Mouse (Mus musculus) heart, embryonic 14.5 days (tissue): ENCODE data around the gene Esrra. TPM values are rescaled to one million over a fixed set of nuclear protein-coding genes. Genes with fewer than 3 reads are reported as not detected.

Experiments
- ATAC-seq: fragments of 200-750 bp; cut with Nextera tagmentation; 2 replicates; pipeline ENCODE4 v1.8.0; 2017; ENCODE audit warnings: low read depth, moderate TSS enrichment; ENCODE audit not compliant: insufficient number of reproducible peaks, insufficient read depth, low FRiP score
- H3K27ac ChIP-seq, 2 experiments: fragments of 200-500 bp in 1 of 2; fragments of 300-500 bp in 1 of 2; sonication (generic) in 1 of 2; replicated peaks in 1 of 2; 2 replicates each; pipeline ENCODE4 v1.5.1; 2012 to 2014; ENCODE audit warnings: low read depth in 2 of 2, low read length in 2 of 2, control low read depth in 1 of 2, mild to moderate bottlenecking in 1 of 2, mixed read lengths in 1 of 2; ENCODE audit not compliant: control insufficient read depth in 1 of 2, insufficient read depth in 1 of 2
- H3K27me3 ChIP-seq: fragments of 300-500 bp; sonication (generic); 2 replicates; pipeline ENCODE4 v1.6.1; 2014; ENCODE audit warnings: mild to moderate bottlenecking, low read length, control low read depth; ENCODE audit not compliant: control insufficient read depth, insufficient read depth
- H3K36me3 ChIP-seq: fragments of 300-500 bp; sonication (generic); 2 replicates; pipeline ENCODE4 v1.6.1; 2014; ENCODE audit warnings: mild to moderate bottlenecking, control low read depth, low read length, mixed read lengths; ENCODE audit not compliant: control insufficient read depth, insufficient read depth
- H3K4me1 ChIP-seq, 2 experiments: fragments of 200-500 bp in 1 of 2; fragments of 300-500 bp in 1 of 2; sonication (generic) in 1 of 2; 2 replicates each; pipeline ENCODE4 v1.6.1; 2012 to 2014; ENCODE audit warnings: low read length in 2 of 2, control low read depth in 1 of 2, mixed read lengths in 1 of 2; ENCODE audit not compliant: control insufficient read depth in 2 of 2, insufficient read depth in 2 of 2
- H3K4me2 ChIP-seq: fragments of 300-500 bp; sonication (generic); 2 replicates; pipeline ENCODE4 v1.6.1; 2014; ENCODE audit warnings: mild to moderate bottlenecking, low read length
- H3K4me3 ChIP-seq, 2 experiments: fragments of 200-500 bp in 1 of 2; fragments of 300-500 bp in 1 of 2; sonication (generic) in 1 of 2; 2 replicates each; pipeline ENCODE4 v1.5.1; 2012 to 2014; ENCODE audit warnings: low read length in 2 of 2, mild to moderate bottlenecking in 2 of 2, control low read depth in 1 of 2, low read depth in 1 of 2, moderate library complexity in 1 of 2; ENCODE audit not compliant: control insufficient read depth in 1 of 2, insufficient read depth in 1 of 2
- H3K9ac ChIP-seq: fragments of 300-500 bp; sonication (generic); 2 replicates; pipeline ENCODE4 v1.6.1; 2014; ENCODE audit warnings: mild to moderate bottlenecking, low read length
- H3K9me3 ChIP-seq: fragments of 300-500 bp; sonication (generic); 2 replicates; pipeline ENCODE4 v1.6.1; 2016; ENCODE audit warnings: low read length, control low read depth; ENCODE audit not compliant: control insufficient read depth
- WGBS: fragments of 180-500 bp; shearing (Covaris S2); extraction: QIAGEN DNeasy Blood & Tissue Kit; methylation state at CpG from one replicate; pipeline ENCODE4 v1.1.7; 2014; 5-methylcytosine and 5-hydroxymethylcytosine counted together
- polyA plus RNA-seq: library from polyadenylated mRNA; unstranded; fragments of >200 nt; fragmentation: Nextera tagmentation; extraction: Ambion mirVana; gene quantifications from 2 replicates; pipeline ENCODE4 v1.2.1, GENCODE M21; 2014

Esrra gene
- polyA plus RNA-seq, 1 experiment from 2014 or later: 18.0 TPM

DNA sequence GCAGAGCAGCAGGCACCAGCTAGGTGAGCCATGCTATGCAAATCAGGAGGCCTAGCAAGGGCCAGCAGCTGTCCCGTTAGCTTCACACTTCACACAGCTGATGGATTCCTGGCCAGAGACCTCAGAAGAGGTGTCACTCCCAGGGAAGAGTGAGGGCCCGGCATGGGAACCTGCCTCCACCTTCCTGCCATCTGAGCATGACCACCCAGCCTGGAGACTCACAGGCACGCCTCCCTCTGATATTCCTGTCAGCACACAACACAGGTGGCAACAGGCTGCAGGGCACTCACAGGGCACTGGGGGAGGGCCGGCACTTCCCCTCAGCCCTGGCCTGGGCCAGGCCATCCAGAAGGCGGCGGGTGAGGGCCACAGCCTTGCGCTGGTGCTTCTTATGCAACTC is 33.8 kb upstream of the Esrra start:
- no peaks in the 10 kb centered on the region for H3K9me3 ChIP-seq
- peak overlapping the region in 1 of 2 experiments; percentile 61; a peak in 3 of 4 replicates for H3K27ac ChIP-seq
- peaks cover 25 to 39% of the 10 kb centered on the region in 2 experiments for H3K4me1 ChIP-seq
- H3K36me3 ChIP-seq: peaks cover 60% of the 10 kb centered on the region
- peak; percentile 37 for ATAC-seq
- no peaks in the 10 kb centered on the region for H3K27me3 ChIP-seq
- no peak overlapping the region for H3K4me3 ChIP-seq
- WGBS: 38% methylated on average over 7 of the region's 7 CpGs
- peak overlapping the region; percentile 36; the same call in 1 of the 2 replicates for H3K9ac ChIP-seq
- no peak overlapping the region for H3K4me2 ChIP-seq

DNA sequence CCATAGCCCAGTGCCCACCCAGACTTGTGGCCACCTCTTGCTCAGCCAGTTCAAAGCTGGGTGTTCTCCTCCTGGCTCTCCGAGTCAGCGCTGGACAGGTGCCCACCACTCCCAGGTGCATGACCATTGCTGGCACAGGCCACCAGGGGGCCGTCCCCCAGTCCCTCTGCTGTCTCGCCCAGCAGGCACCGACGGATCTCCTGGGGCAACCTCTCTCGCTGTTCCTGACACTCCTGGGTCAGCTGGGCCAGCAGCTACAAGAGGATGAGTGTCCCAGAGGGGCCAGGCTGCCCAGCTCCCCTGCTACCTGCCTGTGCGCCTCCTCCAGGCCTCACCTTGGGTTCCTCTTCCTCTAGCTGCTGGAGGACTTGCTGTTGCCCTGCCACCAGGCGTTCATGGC is 32.4 kb upstream of the Esrra start:
- WGBS: 61% methylated on average over 9 of the region's 9 CpGs
- H3K4me3 ChIP-seq: no peak overlapping the region
- H3K4me2 ChIP-seq: no peak overlapping the region
- H3K27ac ChIP-seq: no peak overlapping the region
- H3K9ac ChIP-seq: no peak overlapping the region
- peaks cover 46% of the 10 kb centered on the region for H3K36me3 ChIP-seq
- H3K9me3 ChIP-seq: no peaks in the 10 kb centered on the region
- peaks cover 28 to 50% of the 10 kb centered on the region in 2 experiments for H3K4me1 ChIP-seq
- no peaks in the 10 kb centered on the region for H3K27me3 ChIP-seq
- no peak for ATAC-seq

DNA sequence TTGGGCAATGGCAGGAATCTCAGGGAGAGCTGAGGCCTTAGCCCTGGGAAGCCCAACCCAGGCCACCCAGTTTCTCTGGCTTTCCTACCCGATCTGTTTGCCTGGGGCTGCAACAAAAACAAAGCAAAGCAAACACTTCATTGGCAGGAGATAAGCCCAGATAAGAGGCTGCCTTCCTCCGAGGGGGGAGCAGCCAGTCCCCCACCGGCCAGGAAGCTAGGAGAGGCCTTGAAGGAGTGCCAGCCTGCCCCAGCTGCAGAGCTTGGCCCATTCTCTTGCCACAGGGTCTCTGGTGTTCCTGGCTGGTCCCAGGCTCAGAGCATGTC is 31.1 kb upstream of the Esrra start:
- Histone ChIP-seq H3K36me3 (peaks cover 32% of the 10 kb centered on the region), H3K4me2 (peak overlapping the region; percentile 88), H3K4me3 (peak overlapping the region; percentile 64 to 66; a peak in 2 of 4 replicates), H3K27ac (peak overlapping the region; percentile 97 to 98), H3K27me3 (no peaks in the 10 kb centered on the region), H3K9ac (peak overlapping the region; percentile 88), H3K9me3 (no peaks in the 10 kb centered on the region), H3K4me1 (peaks cover 28 to 50% of the 10 kb centered on the region in 2 experiments)
- no peak for ATAC-seq
- WGBS: 5% methylated on average over 3 of the region's 3 CpGs

DNA sequence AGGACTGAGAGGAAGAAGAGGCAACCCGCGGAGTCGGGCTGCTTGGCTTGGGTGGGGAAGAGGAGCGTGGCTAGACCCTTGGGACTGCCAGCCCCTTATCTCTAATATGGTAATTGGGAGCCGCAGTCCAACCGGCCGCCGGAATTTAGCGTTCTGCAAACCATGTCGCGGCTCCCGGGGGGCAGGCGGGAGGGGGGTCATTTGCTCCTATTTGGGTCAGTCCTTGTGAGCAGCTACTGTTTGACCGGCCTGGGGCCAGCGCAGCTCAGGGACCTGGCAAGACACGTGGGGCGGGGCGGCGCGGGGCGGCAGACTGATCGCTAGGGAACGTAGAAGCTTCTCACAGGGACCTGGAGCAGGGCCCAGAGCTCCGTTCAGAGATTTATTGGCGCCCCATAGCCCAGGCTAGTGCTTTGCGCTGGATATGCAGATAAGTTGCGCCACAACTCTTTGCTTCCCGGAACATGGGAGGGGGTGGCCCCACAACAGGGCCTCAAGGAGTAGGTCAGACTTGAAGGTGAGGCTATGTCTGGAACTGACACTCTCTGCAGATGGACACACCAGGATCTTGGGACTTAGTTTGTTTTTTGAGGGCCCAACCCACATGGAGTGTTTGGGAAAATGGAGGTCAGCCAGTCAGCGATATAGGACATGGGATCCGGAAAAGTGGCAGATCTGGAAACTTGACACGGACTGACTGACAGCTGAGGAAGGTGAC is 30.5 kb upstream of the Esrra start:
- Histone ChIP-seq H3K9ac (peak overlapping the region; percentile 88), H3K27ac (peak overlapping the region; percentile 97 to 98), H3K4me1 (peaks cover 28 to 50% of the 10 kb centered on the region in 2 experiments), H3K27me3 (no peaks in the 10 kb centered on the region), H3K9me3 (no peaks in the 10 kb centered on the region), H3K36me3 (peaks cover 28% of the 10 kb centered on the region), H3K4me3 (peak overlapping the region; percentile 64 to 66), H3K4me2 (peak overlapping the region; percentile 88)
- ATAC-seq: peak; percentile 51
- WGBS: 1% methylated on average over 31 of the region's 31 CpGs

DNA sequence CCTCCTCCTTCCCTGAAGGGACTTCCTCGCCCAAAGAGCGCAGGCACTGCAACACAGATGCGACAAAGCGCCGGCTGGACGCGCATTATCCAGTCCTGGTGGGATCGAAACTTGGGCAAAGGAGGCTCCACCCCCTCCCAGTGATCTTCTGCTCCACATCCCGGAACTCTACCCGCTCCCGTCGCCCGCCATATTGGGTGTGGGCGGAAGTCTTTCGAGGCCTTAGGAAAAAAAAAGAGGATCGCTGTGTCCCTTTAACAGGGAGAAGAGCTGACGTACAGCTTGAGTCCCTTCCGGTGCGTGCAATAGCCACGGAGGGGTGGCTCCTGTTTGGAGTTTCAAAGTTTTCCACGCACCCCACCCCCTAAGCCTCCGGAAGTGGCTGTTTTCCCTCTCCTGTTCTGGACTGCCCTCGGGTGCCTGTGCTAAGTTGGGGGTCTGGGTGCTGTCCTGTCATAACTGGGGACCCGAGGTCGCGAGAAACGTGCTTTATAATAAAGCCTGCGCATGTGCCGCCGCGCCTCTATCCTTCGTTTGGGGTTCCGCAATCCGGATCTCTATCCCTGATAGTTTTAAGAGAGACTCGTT is 29.9 kb upstream of the Esrra start:
- Histone ChIP-seq H3K9ac (peak overlapping the region; percentile 88), H3K4me3 (peak overlapping the region; percentile 64 to 66), H3K4me1 (peaks cover 28 to 50% of the 10 kb centered on the region in 2 experiments), H3K9me3 (no peaks in the 10 kb centered on the region), H3K27ac (peak overlapping the region; percentile 97 to 98), H3K4me2 (peak overlapping the region; percentile 88), H3K27me3 (no peaks in the 10 kb centered on the region), H3K36me3 (peaks cover 21% of the 10 kb centered on the region)
- peak; percentile 57 for ATAC-seq
- under 1% methylated on average over 35 of the region's 35 CpGs for WGBS

DNA sequence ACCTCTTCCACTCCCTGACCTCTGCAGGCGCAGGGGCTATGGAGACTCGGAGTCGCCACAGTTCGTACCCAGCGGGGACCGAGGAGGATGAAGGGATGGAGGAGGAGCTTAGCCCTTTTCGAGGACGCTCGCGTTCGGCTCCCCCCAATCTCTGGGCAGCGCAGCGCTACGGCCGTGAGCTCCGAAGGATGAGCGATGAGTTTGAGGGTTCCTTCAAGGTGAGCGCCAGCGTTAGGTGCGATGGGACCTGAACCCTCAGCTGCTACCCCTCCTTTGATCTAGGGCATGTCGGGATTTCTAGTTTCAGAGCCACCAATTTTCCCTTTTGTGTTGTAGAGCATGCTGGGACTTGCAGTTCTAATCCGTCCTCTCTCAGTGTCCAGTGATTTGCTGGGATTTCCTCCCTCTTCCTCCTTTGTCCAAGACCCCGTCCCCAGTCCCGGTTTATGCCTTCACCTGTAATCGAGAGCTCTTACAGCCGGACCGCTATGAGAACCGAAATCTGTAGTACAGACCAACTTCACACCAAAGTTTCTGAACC is 29.1 kb upstream of the Esrra start:
- peaks cover 18% of the 10 kb centered on the region for H3K36me3 ChIP-seq
- under 1% methylated on average over 28 of the region's 28 CpGs for WGBS
- H3K4me3 ChIP-seq: peak overlapping the region; percentile 64 to 66
- H3K9me3 ChIP-seq: no peaks in the 10 kb centered on the region
- H3K9ac ChIP-seq: peak overlapping the region; percentile 88
- H3K27ac ChIP-seq: peak overlapping the region; percentile 97 to 98
- peak overlapping the region; percentile 88 for H3K4me2 ChIP-seq
- H3K4me1 ChIP-seq: peaks cover 24 to 45% of the 10 kb centered on the region in 2 experiments
- no peaks in the 10 kb centered on the region for H3K27me3 ChIP-seq
- ATAC-seq: peak; percentile 24; the same call in 1 of the 2 replicates

DNA sequence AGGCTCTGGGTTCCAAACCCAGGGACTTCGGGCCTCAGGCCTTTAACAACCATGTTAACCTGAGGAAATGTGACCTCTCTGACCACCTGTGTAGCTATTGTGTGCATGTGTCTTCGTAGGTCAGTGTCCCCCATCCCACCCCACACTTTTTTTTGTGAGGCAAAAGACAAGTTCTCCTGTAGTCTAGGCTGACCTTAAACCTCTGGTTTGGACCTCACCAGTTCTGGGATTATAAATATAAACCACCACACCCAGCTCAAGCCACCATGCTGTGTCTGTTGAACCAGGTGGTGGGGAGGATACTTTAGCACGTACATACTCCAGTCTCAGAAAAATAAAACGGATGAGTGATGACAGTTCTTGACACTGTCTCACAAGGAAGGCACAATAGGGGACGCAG is 28.3 kb upstream of the Esrra start:
- Histone ChIP-seq H3K4me2 (peak overlapping the region; percentile 88), H3K9me3 (no peaks in the 10 kb centered on the region), H3K9ac (peak overlapping the region; percentile 88), H3K27ac (peak overlapping the region in 1 of 2 experiments; percentile 98; a peak in 2 of 4 replicates), H3K27me3 (no peaks in the 10 kb centered on the region), H3K4me1 (peaks cover 17 to 37% of the 10 kb centered on the region in 2 experiments), H3K4me3 (peak overlapping the region in 1 of 2 experiments; percentile 64; a peak in 2 of 4 replicates), H3K36me3 (peaks cover 17% of the 10 kb centered on the region)
- no peak for ATAC-seq
- 57% methylated on average over 5 of the region's 5 CpGs for WGBS
